Mouse (Mus musculus) megakaryocyte, embryonic 14.5 days (primary cell): ENCODE results near the gene Sufu.

Source experiments
- FLI1 ChIP-seq: IDR thresholded peaks from 2 replicates; pipeline ENCODE4 v1.6.1; 2012; ENCODE audit warnings: low read length, inconsistent platforms, mixed read lengths
- GATA1 ChIP-seq: IDR thresholded peaks from 3 replicates; pipeline ENCODE4 v1.6.1; 2012; ENCODE audit warnings: mixed read lengths, low read length, inconsistent platforms, borderline replicate concordance

- TF ChIP-seq GATA1 (no peak), FLI1 (no peak)
Measured at GRCm38 (mm10) chr19:46400558-46400957, 3.9 kb downstream of the Sufu start.
